Mouse (Mus musculus) olfactory bulb, adult 2 months (tissue): ENCODE results near the gene Mical2.

Experiments
- CTCF ChIP-seq: fragments of 200-500 bp; IDR thresholded peaks from 2 replicates; pipeline ENCODE4 v1.5.1; 2012; ENCODE audit warnings: low read depth, mild to moderate bottlenecking, low read length, moderate library complexity; ENCODE audit not compliant: insufficient read depth
- POLR2A ChIP-seq: fragments of 200-500 bp; IDR thresholded peaks from 2 replicates; pipeline ENCODE4 v1.6.1; 2012; ENCODE audit warnings: mild to moderate bottlenecking, low read depth, low read length, moderate library complexity; ENCODE audit not compliant: insufficient read depth

DNA sequence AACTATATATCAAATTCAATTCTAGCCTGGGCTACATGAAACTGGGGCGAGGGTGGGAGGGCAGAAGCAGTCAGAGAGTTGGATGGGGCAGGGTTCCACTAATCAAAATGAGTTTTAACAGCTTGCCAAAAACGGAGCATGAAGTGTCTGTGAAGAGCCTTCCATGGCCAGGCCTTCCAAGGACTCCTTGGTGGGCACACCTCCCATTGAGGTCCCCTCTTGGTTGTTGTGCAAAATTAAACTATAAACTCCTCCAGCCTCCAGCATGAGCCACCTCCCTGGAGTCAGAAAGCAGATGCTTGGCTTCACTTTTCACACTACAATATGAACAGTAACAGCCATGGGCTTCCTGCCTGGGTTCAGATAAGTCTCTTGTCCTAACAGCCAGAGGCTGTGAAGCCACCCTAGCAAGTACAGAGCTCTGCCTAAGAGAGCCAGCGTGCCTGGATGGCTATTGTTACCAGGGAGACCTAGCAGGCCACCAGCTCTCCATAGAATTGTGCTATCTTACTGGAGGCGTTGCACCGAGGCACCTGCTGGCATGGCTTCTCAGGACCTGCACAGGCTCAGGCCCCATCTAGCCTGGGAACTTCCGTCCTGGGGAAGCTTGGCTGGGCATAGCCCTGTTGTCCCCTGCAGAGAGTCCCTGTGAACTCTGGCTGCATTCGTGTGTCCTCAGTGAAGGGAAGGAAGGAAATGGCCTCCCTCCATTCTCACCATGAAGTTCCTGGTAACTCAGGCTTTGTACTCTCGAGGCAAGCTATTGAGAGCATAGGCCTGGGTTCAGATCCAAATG, 70.0 kb downstream of the Mical2 start:
- TF ChIP-seq CTCF (no peak), POLR2A (no peak)
